ENCODE assay signal across 9 mouse cellular contexts in the genomic region with DNA sequence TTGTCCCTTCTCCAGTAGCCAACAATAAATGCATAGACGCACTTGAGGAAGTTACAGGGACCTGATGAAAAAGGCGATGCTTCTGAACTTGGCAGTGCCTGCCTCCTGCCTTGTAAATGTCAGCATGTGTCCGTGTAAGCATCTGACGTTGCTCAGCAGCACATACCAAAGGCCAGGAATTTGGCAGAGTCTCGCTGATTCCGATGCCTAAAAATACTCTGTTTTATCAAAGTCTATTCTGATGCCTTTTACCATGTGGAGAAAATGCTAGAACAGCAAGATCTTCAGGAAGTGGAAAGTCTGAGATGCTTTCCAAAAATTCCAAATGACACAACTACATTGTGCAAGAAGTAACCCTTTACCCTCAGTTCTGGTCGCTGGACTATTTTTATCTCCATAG.
DNase-seq lines count a peak whose midpoint lies in the region; ATAC-seq lines count a peak whose summit lies in the region.
"Had no signal": no experiment of that assay in that cellular context is flagged by ENCODE, and none has a peak within 500 bp of the region (broad histone marks: within the 10 kb centered on the region; RNA-seq: fewer than 3 reads in every experiment).

No protein-coding gene starts in this region.

- no peaks in the 10 kb centered on the region for H3K9me3 ChIP-seq in forebrain, embryonic 16.5 days (ENCODE audit: control insufficient read depth, low read length)
- H3K9me3 ChIP-seq in forebrain, embryonic 11.5 days (ENCODE audit: control insufficient read depth, low read length): no peaks in the 10 kb centered on the region
- H3K9me3 ChIP-seq in heart, embryonic 13.5 days: no peaks in the 10 kb centered on the region
- H3K9me3 ChIP-seq: megakaryocyte, embryonic 14.5 days had no signal

- ATAC-seq in forebrain, embryonic 16.5 days: 0 out of 2 replicates have a peak, but pooled peaks have one; percentile 54
- no peak for ATAC-seq in forebrain, embryonic 11.5 days (replicated peaks; ENCODE audit: low FRiP score)
- peak; percentile 67; the same call in 1 of the 2 replicates for ATAC-seq in heart, embryonic 13.5 days (ENCODE audit: extremely low read depth, insufficient number of reproducible peaks, low FRiP score, low TSS enrichment)

- no peaks in the 10 kb centered on the region for H3K36me3 ChIP-seq in forebrain, embryonic 16.5 days (ENCODE audit: control insufficient read depth, insufficient read depth)
- H3K36me3 ChIP-seq in forebrain, embryonic 11.5 days (ENCODE audit: control insufficient read depth, insufficient read depth, low read length): no peaks in the 10 kb centered on the region
- H3K36me3 ChIP-seq in heart, embryonic 13.5 days: no peaks in the 10 kb centered on the region

- H3K9ac ChIP-seq in forebrain, embryonic 16.5 days (replicated peaks; ENCODE audit: low read depth, low read length): no peak overlapping the region
- no peak overlapping the region for H3K9ac ChIP-seq in forebrain, embryonic 11.5 days (ENCODE audit: low read length)
- no peak overlapping the region for H3K9ac ChIP-seq in heart, embryonic 13.5 days

- H3K4me3 ChIP-seq in forebrain, embryonic 16.5 days (replicated peaks; ENCODE audit: low read length): no peak overlapping the region
- no peak overlapping the region for H3K4me3 ChIP-seq in forebrain, embryonic 11.5 days (ENCODE audit: low read depth, low read length)
- H3K4me3 ChIP-seq in heart, embryonic 13.5 days: no peak overlapping the region
- H3K4me3 ChIP-seq: megakaryocyte, embryonic 14.5 days had no signal

- H3K27me3 ChIP-seq in forebrain, embryonic 16.5 days (replicated peaks; ENCODE audit: control insufficient read depth, insufficient read depth, low read length): no peaks in the 10 kb centered on the region
- H3K27me3 ChIP-seq in forebrain, embryonic 11.5 days (ENCODE audit: control insufficient read depth, insufficient read depth, low read length): no peaks in the 10 kb centered on the region
- H3K27me3 ChIP-seq in heart, embryonic 13.5 days (replicated peaks): no peaks in the 10 kb centered on the region
- H3K27me3 ChIP-seq: megakaryocyte, embryonic 14.5 days had no signal

- no peak overlapping the region for H3K4me2 ChIP-seq in forebrain, embryonic 16.5 days (ENCODE audit: low read length)
- no peak overlapping the region for H3K4me2 ChIP-seq in forebrain, embryonic 11.5 days (ENCODE audit: low read depth, low read length, severe bottlenecking)
- no peak overlapping the region for H3K4me2 ChIP-seq in heart, embryonic 13.5 days

- 0 out of 2 replicates have a peak, but pooled peaks cover 4% of the 10 kb centered on the region for H3K4me1 ChIP-seq in forebrain, embryonic 16.5 days (replicated peaks; ENCODE audit: control insufficient read depth, insufficient read depth, low read length)
- no peaks in the 10 kb centered on the region for H3K4me1 ChIP-seq in forebrain, embryonic 11.5 days (replicated peaks; ENCODE audit: control insufficient read depth, insufficient read depth, low read length)
- H3K4me1 ChIP-seq in heart, embryonic 13.5 days: peaks cover 46% of the 10 kb centered on the region
- H3K4me1 ChIP-seq: megakaryocyte, embryonic 14.5 days had no signal

- no peak for DNase-seq in forebrain, embryonic 11.5 days (ENCODE audit: low spot score)
- peak; percentile 62 for DNase-seq in testis, postnatal 14 days (ENCODE audit: low spot score)
- no peak for DNase-seq in testis, postnatal 10 days (ENCODE audit: low spot score)
- peak; percentile 86 for DNase-seq in layer of hippocampus, adult 9-11 months
- no peak for DNase-seq in thymus, adult 18-20 months
- no peak for DNase-seq in embryo, embryonic 9.5 days (ENCODE audit: extremely low spot score)

- WGBS in forebrain, embryonic 16.5 days: 59% methylated on average over 7 of the region's 7 CpGs
- WGBS in forebrain, embryonic 11.5 days: 83% methylated on average over 7 of the region's 7 CpGs
- WGBS in heart, embryonic 13.5 days: 6% methylated on average over 7 of the region's 7 CpGs

- H3K27ac ChIP-seq in forebrain, embryonic 16.5 days (ENCODE audit: low read length): no peak overlapping the region
- no peak overlapping the region for H3K27ac ChIP-seq in forebrain, embryonic 11.5 days (ENCODE audit: low read depth, low read length)
- peak overlapping the region; percentile 98 for H3K27ac ChIP-seq in heart, embryonic 13.5 days (replicated peaks)

Comparison
In these comparisons a context has a peak if more than half of its experiments do, and no peak if none do; other contexts are left out.
1. DNase-seq: peak in testis, postnatal 14 days (single experiment) and layer of hippocampus, adult 9-11 months (single experiment); none in forebrain, embryonic 11.5 days (single experiment), testis, postnatal 10 days (single experiment), thymus, adult 18-20 months (0 of 2) and embryo, embryonic 9.5 days (single experiment).